Mouse (Mus musculus): ENCODE measurements around the gene Slc38a2. TPM values are rescaled to one million over a fixed set of nuclear protein-coding genes. Genes with fewer than 3 reads are reported as not detected.

Slc38a2 gene
- total RNA-seq, 2 experiments from 2014 or later = 80.4 to 90.3 TPM

- no peak for DNase-seq
These were observed 38.9 kb downstream of the Slc38a2 start for GRCm38 (mm10) chr15:96660590-96661141.

- no peak for DNase-seq
These were observed 41.3 kb downstream of the Slc38a2 start for GRCm38 (mm10) chr15:96658275-96658602.

GRCm38 (mm10) chr15:96657576-96658274 is 41.8 kb downstream of the Slc38a2 start:
- no peak for DNase-seq

- no peak for DNase-seq
These were observed 44.0 kb downstream of the Slc38a2 start for GRCm38 (mm10) chr15:96655514-96655913.

GRCm38 (mm10) chr15:96654714-96655113 is 44.8 kb downstream of the Slc38a2 start:
- no peak for DNase-seq

- no peak for DNase-seq
These were observed 46.5 kb downstream of the Slc38a2 start for GRCm38 (mm10) chr15:96653011-96653410.

GRCm38 (mm10) chr15:96652531-96652930 is 47.0 kb downstream of the Slc38a2 start:
- no peak for DNase-seq

- DNase-seq = no peak
These were observed 52.2 kb downstream of the Slc38a2 start for GRCm38 (mm10) chr15:96647376-96647775.

GRCm38 (mm10) chr15:96642436-96643405 is 56.8 kb downstream of the Slc38a2 start, which contains the start of gene Slc38a1:
Gene Slc38a1 (minus strand): TSS chr15:96642913.
- peak; percentile 54 to 61 for DNase-seq

- peak; percentile 27 to 38 for DNase-seq
These were observed 57.6 kb downstream of the Slc38a2 start for GRCm38 (mm10) chr15:96641821-96642435.

GRCm38 (mm10) chr15:96641111-96641820 is 58.3 kb downstream of the Slc38a2 start:
- DNase-seq = peak; percentile 69 to 71

GRCm38 (mm10) chr15:96640291-96640985 is 59.1 kb downstream of the Slc38a2 start:
- peak; percentile 12 to 14 for DNase-seq

- no peak for DNase-seq
These were observed 59.9 kb downstream of the Slc38a2 start for GRCm38 (mm10) chr15:96639630-96640029.

- no peak for DNase-seq
These were observed 60.9 kb downstream of the Slc38a2 start for GRCm38 (mm10) chr15:96638656-96639055.

- DNase-seq = no peak
These were observed 61.4 kb downstream of the Slc38a2 start for GRCm38 (mm10) chr15:96638173-96638572.

Other genes with a start within 250 kb of the Slc38a2 start
- gene Scaf11, start 238.9 kb downstream of the Slc38a2 start, total RNA-seq (2021) = 10 to 100 TPM; 52.5 to 53.6 TPM
- 10 to 100 TPM; 78.3 to 79.3 TPM for gene Slc38a1, start 56.8 kb downstream of the Slc38a2 start, total RNA-seq (2021)